In genomic region chr10:25403813-25404701, GRCm38 (mm10) we compare ENCODE assay signal across 17 mouse cellular contexts. TPM values are rescaled to one million over a fixed set of nuclear protein-coding genes. Genes with fewer than 3 reads are reported as not detected.
A peak's percentile ranks its signal among the peaks of the same experiment; 100 is the strongest.
DNase-seq lines count a peak whose midpoint lies in the region; ATAC-seq and TF ChIP-seq lines count a peak whose summit lies in the region.
"Had no signal": no experiment of that assay in that cellular context is flagged by ENCODE, and none has a peak within 500 bp of the region (broad histone marks: within the 10 kb centered on the region; RNA-seq: fewer than 3 reads in every experiment).

No protein-coding gene starts in this region.

- 0 out of 2 replicates have a peak, but pooled peaks have one; percentile 22 for ATAC-seq in limb, embryonic 13.5 days (ENCODE audit: low FRiP score, low read depth)

- H3K27ac ChIP-seq in MEL (ENCODE audit: control insufficient read depth, low read depth, low read length) = no peak overlapping the region
- peak overlapping the region; percentile 15; the same call in 1 of the 2 replicates for H3K27ac ChIP-seq in limb, embryonic 13.5 days
- H3K27ac ChIP-seq: liver, embryonic 15.5 days had no signal

- peaks cover 4 to 8% of the 10 kb centered on the region in 2 experiments; a peak in 3 of 4 replicates for H3K4me1 ChIP-seq in MEL (ENCODE audit: control insufficient read depth in 1 of 2, insufficient read depth in 2 of 2, low read length in 2 of 2)
- H3K4me1 ChIP-seq in limb, embryonic 13.5 days = peaks cover 78% of the 10 kb centered on the region

- TF ChIP-seq RAD21 in MEL (IDR thresholded peaks at IDR 0.05; ENCODE audit: low read depth, low read length) = no peak

- peak overlapping the region; percentile 5; the same call in 1 of the 2 replicates for H3K4me2 ChIP-seq in limb, embryonic 13.5 days (replicated peaks)
- H3K4me2 ChIP-seq: liver, embryonic 15.5 days had no signal

- H3K9me3 ChIP-seq in MEL (replicated peaks; ENCODE audit: insufficient read depth, low read length) = no peaks in the 10 kb centered on the region
- no peaks in the 10 kb centered on the region for H3K9me3 ChIP-seq in limb, embryonic 13.5 days
- H3K9me3 ChIP-seq: liver, embryonic 15.5 days had no signal

- TF ChIP-seq EP300 in MEL (IDR thresholded peaks at IDR 0.05; ENCODE audit: low read depth in 1 of 2, low read length in 2 of 2) = peak; percentile 45 to 47; a peak in 3 of 4 replicates

- no peak for TF ChIP-seq POLR2A in MEL (IDR thresholded peaks at IDR 0.05; ENCODE audit: control insufficient read depth in 1 of 2, insufficient read depth in 1 of 2, low read depth in 1 of 2, low read length in 2 of 2, poor library complexity in 1 of 2)

- H3K36me3 ChIP-seq in MEL (ENCODE audit: control insufficient read depth in 1 of 2, insufficient read depth in 2 of 2, low read length in 2 of 2) = peaks cover 0 to 5% of the 10 kb centered on the region in 2 experiments; a peak in 2 of 4 replicates
- no peaks in the 10 kb centered on the region for H3K36me3 ChIP-seq in limb, embryonic 13.5 days
- H3K36me3 ChIP-seq: liver, embryonic 15.5 days had no signal

- no peak overlapping the region for H3K4me3 ChIP-seq in MEL (ENCODE audit: control insufficient read depth in 1 of 2, insufficient read depth in 1 of 2, low read depth in 2 of 2, low read length in 2 of 2)
- H3K4me3 ChIP-seq in limb, embryonic 13.5 days = no peak overlapping the region
- H3K4me3 ChIP-seq: liver, embryonic 15.5 days had no signal

- no peaks in the 10 kb centered on the region for H3K79me2 ChIP-seq in MEL (ENCODE audit: control insufficient read depth, insufficient read depth, low read length, poor library complexity)

- peak; percentile 91 for DNase-seq in heart, adult 11 months
- DNase-seq in heart, postnatal 14 days = no peak
- DNase-seq in MEL (ENCODE audit: low read depth, low spot score) = peak; percentile 35
- DNase-seq in thymus, postnatal 14 days = peak; percentile 24
- no peak for DNase-seq in lung, adult 18-20 months
- DNase-seq in kidney, adult 9 months = no peak
- no peak for DNase-seq in cerebellum, postnatal 4 days (ENCODE audit: low spot score in 2 of 2)
- DNase-seq: adrenal gland, postnatal 10 days; cerebellum, adult 9-11 months; gastrocnemius, postnatal 36 days; kidney, adult 11 months; kidney, postnatal 25 days; layer of hippocampus, adult 9-11 months; midbrain, embryonic 14.5 days; right cerebral cortex, postnatal 25 days had no signal

- no peak for TF ChIP-seq CTCF in MEL (IDR thresholded peaks at IDR 0.05 in 2 of 3, conservative IDR thresholded peaks at IDR 0.05 in 1 of 3; ENCODE audit: control insufficient read depth in 1 of 3, insufficient read depth in 1 of 3, low read depth in 2 of 3, low read length in 3 of 3, poor library complexity in 1 of 3, severe bottlenecking in 1 of 3)

- 40% methylated on average over 15 of the region's 15 CpGs for WGBS in limb, embryonic 13.5 days

- no peaks in the 10 kb centered on the region for H3K27me3 ChIP-seq in MEL (ENCODE audit: control insufficient read depth in 1 of 2, insufficient read depth in 2 of 2, low read length in 2 of 2)
- H3K27me3 ChIP-seq in limb, embryonic 13.5 days = no peaks in the 10 kb centered on the region
- H3K27me3 ChIP-seq: liver, embryonic 15.5 days had no signal

- intact Hi-C loops in heart, postnatal 14 days (cut with DNase I) = loop anchor here (5.0 kb wide), 2 partner anchors 33 to 42 kb away; no protein-coding TSS in a partner anchor

- no peak overlapping the region for H3K9ac ChIP-seq in MEL (ENCODE audit: control insufficient read depth, low read depth, low read length, poor library complexity, severe bottlenecking)
- no peak overlapping the region for H3K9ac ChIP-seq in limb, embryonic 13.5 days
- H3K9ac ChIP-seq: liver, embryonic 15.5 days had no signal

TF ChIP-seq in MEL, 35 proteins besides CTCF, POLR2A, EP300 and RAD21:
- TF ChIP-seq MAX (IDR thresholded peaks at IDR 0.05; ENCODE audit: low read length) (no peak), MAFK (IDR thresholded peaks at IDR 0.05; ENCODE audit: borderline replicate concordance, low read depth, low read length) (no peak), MYC (IDR thresholded peaks at IDR 0.05; ENCODE audit: low read depth, low read length) (no peak), TCF12 (IDR thresholded peaks at IDR 0.05; ENCODE audit: low read depth, low read length) (peak; percentile 55; the same call in 1 of the 2 replicates), ZNF384 (IDR thresholded peaks at IDR 0.05; ENCODE audit: low read depth, low read length) (peak; percentile 88), ZC3H11A (IDR thresholded peaks at IDR 0.05; ENCODE audit: low read depth, low read length) (no peak), ETS1 (IDR thresholded peaks at IDR 0.05; ENCODE audit: low read depth, low read length) (0 out of 2 replicates have a peak, but pooled peaks have one; percentile 18), RCOR1 (IDR thresholded peaks at IDR 0.05; ENCODE audit: low read depth, low read length) (peak; percentile 59; the same call in 1 of the 2 replicates), POLR2AphosphoS2 (IDR thresholded peaks at IDR 0.05; ENCODE audit: low read length) (no peak), GATA1 (IDR thresholded peaks at IDR 0.05; ENCODE audit: low read depth, low read length) (peak; percentile 52; the same call in 1 of the 2 replicates), E2F4 (IDR thresholded peaks at IDR 0.05; ENCODE audit: borderline replicate concordance, low read depth, low read length) (no peak), BHLHE40 (IDR thresholded peaks at IDR 0.05; ENCODE audit: borderline replicate concordance, low read depth, low read length) (no peak)
TF ChIP-seq in MEL: peak in this region for 5.

RNA-seq across cellular contexts. Expression of gene Epb41l2, which starts 44.5 kb away (rescaled TPM):
- total RNA-seq in heart, postnatal 14 days (2021) = 10 to 100 TPM; 66.4 to 68.5 TPM
- 4.7 and 8.1 TPM in 2 replicates for total RNA-seq in MEL (2012; rRNA removed)
- polyA plus RNA-seq in MEL (2012; ENCODE audit: insufficient read depth in 1 of 2, insufficient read length in 2 of 2, low read depth in 1 of 2, low replicate concordance in 2 of 2, missing spikeins in 1 of 2) = 10 to 100 TPM in 1 of 2 experiments, not detected in 1; 23.7 TPM
- polyA plus RNA-seq in limb, embryonic 13.5 days (2015; fragmentation: Nextera tagmentation; extraction: Ambion mirVana) = 89.5 and 93.2 TPM in 2 replicates

Comparison
In these comparisons a context has a peak if more than half of its experiments do, and no peak if none do; other contexts are left out.
1. DNase-seq: peak in heart, adult 11 months (single experiment), MEL (single experiment) and thymus, postnatal 14 days (single experiment); none in heart, postnatal 14 days (0 of 2), lung, adult 18-20 months (0 of 2), kidney, adult 9 months (single experiment) and cerebellum, postnatal 4 days (0 of 2).